Mouse (Mus musculus): ENCODE measurements around the gene Acp2. TPM values are rescaled to one million over a fixed set of nuclear protein-coding genes. Genes with fewer than 3 reads are reported as not detected.

The Acp2 gene
- polyA plus RNA-seq, 1 experiment = 35.6 TPM

- peak in 1 of 2 experiments; percentile 61 for DNase-seq (ENCODE audit: extremely low spot score in 1 of 2, low spot score in 1 of 2)
Measured at GRCm38 (mm10) chr2:91255661-91256150, 53.0 kb downstream of the Acp2 start, which contains the start of gene Pacsin3. Gene Pacsin3 (plus strand): TSS chr2:91255954.

- peak in 1 of 2 experiments; percentile 61 for DNase-seq (ENCODE audit: extremely low spot score in 1 of 2, low spot score in 1 of 2)
Measured at GRCm38 (mm10) chr2:91256256-91257125, 53.8 kb downstream of the Acp2 start.

- no peak for DNase-seq (ENCODE audit: extremely low spot score in 1 of 2, low spot score in 1 of 2)
Measured at GRCm38 (mm10) chr2:91257126-91257980, 54.7 kb downstream of the Acp2 start.

- peak in 1 of 2 experiments; percentile 47 for DNase-seq (ENCODE audit: extremely low spot score in 1 of 2, low spot score in 1 of 2)
Measured at GRCm38 (mm10) chr2:91258054-91258453, 55.4 kb downstream of the Acp2 start.

GRCm38 (mm10) chr2:91258830-91259229 is 56.1 kb downstream of the Acp2 start:
- DNase-seq (ENCODE audit: extremely low spot score in 1 of 2, low spot score in 1 of 2) = no peak

GRCm38 (mm10) chr2:91259493-91259892 is 56.8 kb downstream of the Acp2 start:
- DNase-seq (ENCODE audit: extremely low spot score in 1 of 2, low spot score in 1 of 2) = no peak

Other genes with a start within 250 kb of the Acp2 start
- gene Rapsn, start 167.3 kb upstream of the Acp2 start, polyA plus RNA-seq (2012; rRNA removed) = 1.1 and 1.7 TPM in 2 replicates
- gene Psmc3, start 148.9 kb upstream of the Acp2 start, polyA plus RNA-seq (2012; rRNA removed) = 183 and 195 TPM in 2 replicates
- 53.8 and 54.3 TPM in 2 replicates for gene Slc39a13, start 132.5 kb upstream of the Acp2 start, polyA plus RNA-seq (2012; rRNA removed)
- 9.7 and 12.0 TPM in 2 replicates for gene Spi1, start 120.5 kb upstream of the Acp2 start, polyA plus RNA-seq (2012; rRNA removed)
- gene Mybpc3, start 84.7 kb upstream of the Acp2 start, polyA plus RNA-seq (2012; rRNA removed) = 0.30 and 0.61 TPM in 2 replicates
- 142 and 155 TPM in 2 replicates for gene Madd, start 19.0 kb upstream of the Acp2 start, polyA plus RNA-seq (2012; rRNA removed)
- gene Nr1h3, start 51 bp upstream of the Acp2 start, polyA plus RNA-seq (2012; rRNA removed) = 7.4 and 8.8 TPM in 2 replicates
- 37.8 and 39.2 TPM in 2 replicates for gene Ddb2, start 34.1 kb downstream of the Acp2 start, polyA plus RNA-seq (2012; rRNA removed)
- gene Pacsin3, start 53.1 kb downstream of the Acp2 start, polyA plus RNA-seq (2012; rRNA removed) = 70.8 and 81.0 TPM in 2 replicates
- 39.1 and 42.0 TPM in 2 replicates for gene Arfgap2, start 62.1 kb downstream of the Acp2 start, polyA plus RNA-seq (2012; rRNA removed)
- 114 and 119 TPM in 2 replicates for gene 1110051M20Rik, start 241.8 kb downstream of the Acp2 start, polyA plus RNA-seq (2012; rRNA removed)